ENCODE assay signal across 13 mouse cellular contexts in genomic region chr1:72879319-72879634, GRCm38 (mm10). TPM values are rescaled to one million over a fixed set of nuclear protein-coding genes. Genes with fewer than 3 reads are reported as not detected.
A peak's percentile ranks its signal among the peaks of the same experiment; 100 is the strongest.
DNase-seq lines count a peak whose midpoint lies in the region; ATAC-seq and TF ChIP-seq lines count a peak whose summit lies in the region.
"Had no signal": no experiment of that assay in that cellular context is flagged by ENCODE, and none has a peak within 500 bp of the region (broad histone marks: within the 10 kb centered on the region; RNA-seq: fewer than 3 reads in every experiment).

No protein-coding gene starts in this region.

- H3K4me1 ChIP-seq in CH12.LX (ENCODE audit: control insufficient read depth in 1 of 2, insufficient read depth in 2 of 2): peaks cover 0 to 6% of the 10 kb centered on the region in 2 experiments; a peak in 2 of 4 replicates
- peaks cover 7% of the 10 kb centered on the region for H3K4me1 ChIP-seq in embryonic fibroblast, embryonic 13.5 days (ENCODE audit: control insufficient read depth, insufficient read depth, low read length)

- H3K4me2 ChIP-seq in CH12.LX (ENCODE audit: insufficient read depth, low read depth, poor library complexity, severe bottlenecking): no peak overlapping the region
- H3K4me2 ChIP-seq: hindbrain, embryonic 12.5 days; midbrain, embryonic 12.5 days had no signal

- H3K36me3 ChIP-seq in CH12.LX (replicated peaks in 1 of 2; ENCODE audit: control insufficient read depth in 1 of 2, insufficient read depth in 1 of 2, low read length in 1 of 2): no peaks in the 10 kb centered on the region
- H3K36me3 ChIP-seq: hindbrain, embryonic 12.5 days; midbrain, embryonic 12.5 days had no signal

- no peaks in the 10 kb centered on the region for H3K9me3 ChIP-seq in CH12.LX (replicated peaks; ENCODE audit: low read length)
- H3K9me3 ChIP-seq: hindbrain, embryonic 12.5 days; midbrain, embryonic 12.5 days had no signal

- peak; percentile 58 to 63 for DNase-seq in cerebellum, postnatal 10 days
- no peak for DNase-seq in cerebellum, postnatal 36 days
- peak; percentile 56 to 62 for DNase-seq in kidney, postnatal 4 days
- DNase-seq in kidney, adult 9 months: no peak
- DNase-seq in CH12.LX (ENCODE audit: extremely low read depth): no peak
- no peak for DNase-seq in ovary, adult 18-20 months (ENCODE audit: low spot score)
- DNase-seq: B cell, adult 2 months; cerebellum, adult 11-12 months; gastrocnemius, postnatal 36 days had no signal

- in situ Hi-C loops in CH12.LX (cut with MboI; ENCODE audit: low pct_ligation_motif_present, low pct_unique_long_range_greater_than_20kb, low sequenced_read_pairs): loop anchor here (10.0 kb wide), 2 partner anchors 946 to 976 kb away; no protein-coding TSS in a partner anchor

- dilution Hi-C loops in CH12.LX (cut with MboI; ENCODE audit: extremely low pct_ligation_motif_present, extremely low pct_unique_long_range_greater_than_20kb, low sequenced_read_pairs): no loop called here

- peaks cover 45% of the 10 kb centered on the region for H3K27me3 ChIP-seq in CH12.LX (replicated peaks)

- no peak overlapping the region for H3K27ac ChIP-seq in CH12.LX (ENCODE audit: insufficient read depth, low read depth)
- peak overlapping the region; percentile 12; the same call in 1 of the 2 replicates for H3K27ac ChIP-seq in embryonic fibroblast, embryonic 13.5 days (ENCODE audit: insufficient read depth, low read length)
- H3K27ac ChIP-seq: hindbrain, embryonic 12.5 days; midbrain, embryonic 12.5 days had no signal

- no peak for TF ChIP-seq EP300 in CH12.LX (IDR thresholded peaks at IDR 0.05; ENCODE audit: low read length)

- H3K9ac ChIP-seq in CH12.LX (ENCODE audit: insufficient read depth, low read depth): no peak overlapping the region
- H3K9ac ChIP-seq: hindbrain, embryonic 12.5 days; midbrain, embryonic 12.5 days had no signal

- no peak for ATAC-seq in activated CD4-positive, CD25-positive, alpha-beta regulatory T cell, adult 4 months

- H3K4me3 ChIP-seq in CH12.LX (replicated peaks in 1 of 3; ENCODE audit: low read depth in 2 of 3, low read length in 2 of 3, poor library complexity in 1 of 3): no peak overlapping the region
- H3K4me3 ChIP-seq in embryonic fibroblast, embryonic 13.5 days (ENCODE audit: insufficient read depth, low read length): no peak overlapping the region
- H3K4me3 ChIP-seq: hindbrain, embryonic 12.5 days; midbrain, embryonic 12.5 days had no signal

- no peak for TF ChIP-seq POLR2A in CH12.LX (IDR thresholded peaks at IDR 0.05; ENCODE audit: low read depth, low read length)
- no peak for TF ChIP-seq POLR2A in embryonic fibroblast, embryonic 13.5 days (IDR thresholded peaks at IDR 0.05; ENCODE audit: low read depth, low read length)

- TF ChIP-seq RAD21 in CH12.LX (IDR thresholded peaks at IDR 0.05; ENCODE audit: low read depth, low read length): peak; percentile 13

- no peaks in the 10 kb centered on the region for H3K79me2 ChIP-seq in CH12.LX (replicated peaks; ENCODE audit: control insufficient read depth, extremely low read depth, insufficient read depth, poor library complexity, severe bottlenecking)

- TF ChIP-seq CTCF in CH12.LX (conservative IDR thresholded peaks at IDR 0.05 in 1 of 2, IDR thresholded peaks at IDR 0.05 in 1 of 2; ENCODE audit: low read depth in 2 of 2, low read length in 2 of 2): peak in 1 of 2 experiments; percentile 52; a peak in 2 of 4 replicates
- no peak for TF ChIP-seq CTCF in embryonic fibroblast, embryonic 13.5 days (IDR thresholded peaks at IDR 0.05; ENCODE audit: borderline replicate concordance, insufficient read depth, low read length)

TF ChIP-seq in CH12.LX, 34 proteins besides CTCF, POLR2A, EP300 and RAD21:
- TF ChIP-seq ZNF384 (IDR thresholded peaks at IDR 0.05; ENCODE audit: low read depth, low read length): peak; percentile 24; the same call in 1 of the 2 replicates
- no peak for TF ChIP-seq MAX (IDR thresholded peaks at IDR 0.05; ENCODE audit: low read length)
- peak; percentile 30; the same call in 1 of the 2 replicates for TF ChIP-seq SMC3 (IDR thresholded peaks at IDR 0.05; ENCODE audit: low read depth, low read length)
- no peak for TF ChIP-seq ELF1 (IDR thresholded peaks at IDR 0.05; ENCODE audit: low read depth, low read length)

RNA-seq across cellular contexts. Expression of gene Igfbp5, which starts 4.6 kb away (rescaled TPM):
- total RNA-seq in CH12.LX (2012; rRNA removed): 0.04 and 0.08 TPM in 2 replicates
- not detected in 2 replicates for total RNA-seq in CH12.LX (2014; rRNA removed)
- 0.09 and 0.14 TPM in 2 replicates for polyA plus RNA-seq in CH12.LX (2012; ENCODE audit: insufficient read length, low read depth)
- 149 and 746 TPM in 2 replicates for polyA plus RNA-seq in embryonic fibroblast, embryonic 13.5 days (2011; ENCODE audit: insufficient read length, low read depth, missing spikeins)
- polyA plus RNA-seq in activated CD4-positive, CD25-positive, alpha-beta regulatory T cell, adult 4 months (2017; shearing (Covaris generic)): not detected

RNA-seq across cellular contexts. Expression of gene Igfbp2, which starts 55.0 kb away (rescaled TPM):
- 386 and 662 TPM in 2 replicates for total RNA-seq in CH12.LX (2012; rRNA removed)
- total RNA-seq in CH12.LX (2014; rRNA removed): 264 and 294 TPM in 2 replicates
- 350 and 355 TPM in 2 replicates for polyA plus RNA-seq in CH12.LX (2012; ENCODE audit: insufficient read length, low read depth)
- 331 and 641 TPM in 2 replicates for polyA plus RNA-seq in embryonic fibroblast, embryonic 13.5 days (2011; ENCODE audit: insufficient read length, low read depth, missing spikeins)
- polyA plus RNA-seq in activated CD4-positive, CD25-positive, alpha-beta regulatory T cell, adult 4 months (2017; shearing (Covaris generic)): not detected

Comparison
In these comparisons a context has a peak if more than half of its experiments do, and no peak if none do; other contexts are left out.
1. DNase-seq: peak in cerebellum, postnatal 10 days (2 of 2) and kidney, postnatal 4 days (2 of 2); none in cerebellum, postnatal 36 days (0 of 2), kidney, adult 9 months (single experiment), CH12.LX (single experiment) and ovary, adult 18-20 months (single experiment).
2. RNA of gene Igfbp5, which starts 4.6 kb away (polyA plus RNA-seq): 149 to 746 TPM in embryonic fibroblast, embryonic 13.5 days; 0.09 to 0.14 TPM in CH12.LX and not detected in activated CD4-positive, CD25-positive, alpha-beta regulatory T cell, adult 4 months; every median in the first group is over 100 times any median in the second.
3. RNA of gene Igfbp2, which starts 55.0 kb away (polyA plus RNA-seq): 331 to 641 TPM in embryonic fibroblast, embryonic 13.5 days and 350 to 355 TPM in CH12.LX; not detected in activated CD4-positive, CD25-positive, alpha-beta regulatory T cell, adult 4 months; every median in the first group is over 100 times any median in the second.